Mouse (Mus musculus): Measurements from ENCODE around the gene Arid3a. TPM values are rescaled to one million over a fixed set of nuclear protein-coding genes. Genes with fewer than 3 reads are reported as not detected.
A peak's percentile ranks its signal among the peaks of the same experiment; 100 is the strongest.

Arid3a gene
- total and polyA plus RNA-seq, 3 experiments = 48.4 to 114 (median 94.4) TPM

GRCm38 (mm10) chr10:79983670-79984069 lies 56.8 kb downstream of the Arid3a start:
- H3K27me3 ChIP-seq (replicated peaks) = peaks cover 3% of the 10 kb centered on the region
- H3K79me2 ChIP-seq (replicated peaks; ENCODE audit: control insufficient read depth, extremely low read depth, insufficient read depth, poor library complexity, severe bottlenecking) = peaks cover 35% of the 10 kb centered on the region
- peak overlapping the region; percentile 82 for H3K27ac ChIP-seq (ENCODE audit: insufficient read depth, low read depth)
- in situ Hi-C loops (cut with MboI; ENCODE audit: low pct_ligation_motif_present, low pct_unique_long_range_greater_than_20kb, low sequenced_read_pairs) (no loop called here), dilution Hi-C loops (cut with MboI; ENCODE audit: extremely low pct_ligation_motif_present, extremely low pct_unique_long_range_greater_than_20kb, low sequenced_read_pairs) (no loop called here)
- TF ChIP-seq MAFK (IDR thresholded peaks at IDR 0.05; ENCODE audit: insufficient replicate concordance, low read length) (no peak), SIN3A (IDR thresholded peaks at IDR 0.05; ENCODE audit: low read length) (peak; percentile 57), USF1 (IDR thresholded peaks at IDR 0.05; ENCODE audit: low read depth, low read length) (no peak), RCOR1 (conservative IDR thresholded peaks at IDR 0.05; ENCODE audit: low read depth, low read length) (no peak), UBTF (IDR thresholded peaks at IDR 0.05; ENCODE audit: low read depth, low read length) (no peak), MXI1 (IDR thresholded peaks at IDR 0.05; ENCODE audit: low read depth, low read length) (peak; percentile 26; the same call in 1 of the 2 replicates), CHD2 (IDR thresholded peaks at IDR 0.05; ENCODE audit: low read length) (peak; percentile 88), KAT2A (IDR thresholded peaks at IDR 0.05; ENCODE audit: insufficient replicate concordance, low read length) (no peak), MAX (IDR thresholded peaks at IDR 0.05; ENCODE audit: low read length) (peak; percentile 19; the same call in 1 of the 2 replicates), ZKSCAN1 (IDR thresholded peaks at IDR 0.05; ENCODE audit: borderline replicate concordance, low read depth, low read length) (no peak), MYC (IDR thresholded peaks at IDR 0.05; ENCODE audit: low read depth, low read length) (no peak), TBP (conservative IDR thresholded peaks at IDR 0.05; ENCODE audit: low read depth, low read length) (no peak), SMC3 (IDR thresholded peaks at IDR 0.05; ENCODE audit: low read depth, low read length) (no peak), ZNF384 (IDR thresholded peaks at IDR 0.05; ENCODE audit: low read depth, low read length) (no peak), ZMIZ1 (IDR thresholded peaks at IDR 0.05; ENCODE audit: low read depth, low read length) (no peak), TCF12 (IDR thresholded peaks at IDR 0.05; ENCODE audit: low read depth, low read length) (peak; percentile 19; the same call in 1 of the 2 replicates), PAX5 (IDR thresholded peaks at IDR 0.05; ENCODE audit: low read length) (no peak), NELFE (IDR thresholded peaks at IDR 0.05; ENCODE audit: low read depth, low read length) (no peak), NRF1 (IDR thresholded peaks at IDR 0.05; ENCODE audit: low read depth, low read length) (no peak), RAD21 (IDR thresholded peaks at IDR 0.05; ENCODE audit: low read depth, low read length) (no peak), MEF2A (IDR thresholded peaks at IDR 0.05; ENCODE audit: borderline replicate concordance, low read depth, low read length) (no peak), HCFC1 (IDR thresholded peaks at IDR 0.05; ENCODE audit: low read depth, low read length) (peak; percentile 67), POLR2AphosphoS2 (IDR thresholded peaks at IDR 0.05; ENCODE audit: low read depth, low read length) (no peak), USF2 (conservative IDR thresholded peaks at IDR 0.05; ENCODE audit: low read depth, low read length) (no peak), BHLHE40 (IDR thresholded peaks at IDR 0.05; ENCODE audit: low read depth, low read length) (no peak), POLR2A (IDR thresholded peaks at IDR 0.05; ENCODE audit: low read depth, low read length) (0 out of 2 replicates have a peak, but pooled peaks have one; percentile 13)
- DNase-seq (ENCODE audit: extremely low read depth) = peak; percentile 48
- peaks cover 2% of the 10 kb centered on the region for H3K9me3 ChIP-seq (replicated peaks; ENCODE audit: low read length)
- peak overlapping the region; percentile 75 to 97 (median 89) for H3K4me3 ChIP-seq (replicated peaks in 1 of 3; ENCODE audit: low read depth in 2 of 3, low read length in 2 of 3, poor library complexity in 1 of 3)
- peak overlapping the region; percentile 85 for H3K4me2 ChIP-seq (ENCODE audit: insufficient read depth, low read depth, poor library complexity, severe bottlenecking)
- H3K4me1 ChIP-seq (ENCODE audit: control insufficient read depth in 1 of 2, insufficient read depth in 2 of 2) = peaks cover 26 to 61% of the 10 kb centered on the region in 2 experiments
- peaks cover 22 to 39% of the 10 kb centered on the region in 2 experiments for H3K36me3 ChIP-seq (replicated peaks in 1 of 2; ENCODE audit: control insufficient read depth in 1 of 2, insufficient read depth in 1 of 2, low read length in 1 of 2)
- peak overlapping the region; percentile 99 for H3K9ac ChIP-seq (ENCODE audit: insufficient read depth, low read depth)
